Mouse (Mus musculus): ENCODE measurements at regions not wholly inside any gene's neighbourhood (a gene's known extent, or its start where the extent isn't known, plus 50 kb on each side); places are given as distances from the start of the nearest gene placed in this dataset.

DNA sequence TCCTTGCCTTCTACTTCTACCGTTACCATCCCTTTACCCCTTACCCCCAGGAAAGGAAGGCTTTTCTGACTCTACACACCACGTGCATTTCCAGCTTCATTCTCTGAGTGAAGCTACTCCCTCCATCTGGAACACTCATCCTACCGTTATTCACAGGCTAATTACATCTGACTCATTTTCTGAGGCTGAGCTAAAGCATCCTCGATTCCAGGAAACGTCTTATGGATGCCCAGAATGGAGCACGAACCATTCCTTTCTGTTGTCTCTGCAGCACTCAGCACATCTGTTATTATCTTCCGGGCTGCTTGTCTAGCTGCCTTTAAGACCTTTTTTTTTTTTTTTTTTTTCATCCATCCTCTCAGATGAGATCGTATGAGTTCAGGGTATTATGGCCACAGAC is 112.5 kb upstream of the Btg1 start:
- Histone ChIP-seq H3K27ac (replicated peaks; ENCODE audit: low read depth, low read length) (no peak overlapping the region), H3K4me2 (ENCODE audit: low read length) (no peak overlapping the region), H3K4me1 (ENCODE audit: control insufficient read depth, insufficient read depth, low read length) (no peaks in the 10 kb centered on the region), H3K27me3 (ENCODE audit: control insufficient read depth, insufficient read depth, low read length) (no peaks in the 10 kb centered on the region), H3K4me3 (replicated peaks; ENCODE audit: low read depth, low read length) (no peak overlapping the region), H3K9me3 (ENCODE audit: control insufficient read depth, low read length) (no peaks in the 10 kb centered on the region), H3K9ac (replicated peaks; ENCODE audit: low read length) (no peak overlapping the region), H3K36me3 (ENCODE audit: control insufficient read depth, insufficient read depth, low read length) (no peaks in the 10 kb centered on the region)
- ATAC-seq (ENCODE audit: low FRiP score, low TSS enrichment) (no peak), DNase-seq (no peak)
- WGBS: 88% methylated on average over 8 of the region's 8 CpGs

DNA sequence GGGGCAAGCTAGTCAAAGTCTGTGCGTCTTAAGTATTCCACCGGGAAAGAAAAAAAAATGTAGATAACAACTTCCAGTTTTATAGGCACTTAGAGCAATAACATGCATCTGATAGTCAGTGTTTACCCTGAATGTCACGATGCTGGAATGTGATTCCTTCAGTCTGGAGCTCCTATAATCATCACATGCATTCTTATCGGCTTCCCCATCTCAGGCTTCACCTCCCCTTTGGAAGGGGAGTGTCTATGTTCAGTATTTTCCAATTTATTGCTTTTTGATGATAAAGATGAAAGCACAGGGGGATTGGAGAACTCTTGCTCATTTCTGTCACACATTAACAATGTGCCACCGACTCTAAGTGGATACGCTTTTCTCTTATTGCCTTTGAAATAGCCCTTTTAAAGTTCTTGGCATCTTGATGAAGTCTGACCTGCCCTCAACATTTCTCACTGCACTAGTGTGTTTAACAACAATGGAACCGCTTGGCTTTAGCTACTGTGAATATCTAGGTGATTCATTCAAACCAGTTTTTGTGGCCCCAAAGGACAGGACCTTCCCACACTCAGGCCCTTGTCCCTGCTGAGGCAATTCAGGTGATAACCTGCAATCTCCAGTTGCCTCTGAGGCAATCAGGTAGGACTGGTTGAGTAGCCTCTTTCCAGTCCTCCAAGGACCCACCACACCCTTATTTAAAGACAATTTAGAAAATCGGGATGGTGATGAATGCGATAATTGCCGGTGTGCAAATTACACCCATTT is 101.5 kb upstream of the Btg1 start:
- Histone ChIP-seq H3K4me1 (ENCODE audit: control insufficient read depth, insufficient read depth, low read length) (peaks cover 5% of the 10 kb centered on the region; the same call in 1 of the 2 replicates), H3K4me2 (ENCODE audit: low read length) (no peak overlapping the region)
- ATAC-seq (ENCODE audit: low FRiP score, low TSS enrichment): no peak

DNA sequence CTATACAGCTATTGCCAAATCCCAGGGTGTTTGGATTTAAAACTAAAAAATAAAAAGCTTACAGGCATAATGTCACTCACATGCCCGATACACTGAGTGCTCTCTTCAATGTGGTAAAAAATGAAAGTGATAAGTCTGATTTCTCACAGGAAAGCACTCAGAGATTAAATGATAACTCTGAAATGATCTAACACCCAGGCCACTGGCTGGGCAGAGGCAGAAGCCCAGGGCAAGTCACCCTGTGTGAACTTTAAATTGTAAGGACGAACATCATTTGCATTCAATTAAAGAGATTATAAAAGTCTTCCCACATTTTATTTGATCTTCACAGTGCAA is 100.9 kb upstream of the Btg1 start:
- DNase-seq (no peak), ATAC-seq (ENCODE audit: low FRiP score, low TSS enrichment) (no peak)
- 79% methylated on average over 2 of the region's 2 CpGs for WGBS
- H3K27ac ChIP-seq (replicated peaks; ENCODE audit: low read depth, low read length): no peak overlapping the region
- peaks cover 5% of the 10 kb centered on the region; the same call in 1 of the 2 replicates for H3K4me1 ChIP-seq (ENCODE audit: control insufficient read depth, insufficient read depth, low read length)
- no peaks in the 10 kb centered on the region for H3K36me3 ChIP-seq (ENCODE audit: control insufficient read depth, insufficient read depth, low read length)
- H3K4me3 ChIP-seq (replicated peaks; ENCODE audit: low read depth, low read length): no peak overlapping the region
- H3K27me3 ChIP-seq (ENCODE audit: control insufficient read depth, insufficient read depth, low read length): no peaks in the 10 kb centered on the region
- H3K9me3 ChIP-seq (ENCODE audit: control insufficient read depth, low read length): no peaks in the 10 kb centered on the region
- H3K4me2 ChIP-seq (ENCODE audit: low read length): no peak overlapping the region
- H3K9ac ChIP-seq (replicated peaks; ENCODE audit: low read length): no peak overlapping the region

More for the DNA sequence above, 101.5 kb upstream of the Btg1 start:
- Histone ChIP-seq H3K27ac (replicated peaks; ENCODE audit: low read depth, low read length) (no peak overlapping the region), H3K9me3 (ENCODE audit: control insufficient read depth, low read length) (no peaks in the 10 kb centered on the region), H3K27me3 (ENCODE audit: control insufficient read depth, insufficient read depth, low read length) (no peaks in the 10 kb centered on the region), H3K36me3 (ENCODE audit: control insufficient read depth, insufficient read depth, low read length) (no peaks in the 10 kb centered on the region), H3K4me3 (replicated peaks; ENCODE audit: low read depth, low read length) (no peak overlapping the region), H3K9ac (replicated peaks; ENCODE audit: low read length) (no peak overlapping the region)
- DNase-seq: no peak
- 89% methylated on average over 10 of the region's 10 CpGs for WGBS

DNA sequence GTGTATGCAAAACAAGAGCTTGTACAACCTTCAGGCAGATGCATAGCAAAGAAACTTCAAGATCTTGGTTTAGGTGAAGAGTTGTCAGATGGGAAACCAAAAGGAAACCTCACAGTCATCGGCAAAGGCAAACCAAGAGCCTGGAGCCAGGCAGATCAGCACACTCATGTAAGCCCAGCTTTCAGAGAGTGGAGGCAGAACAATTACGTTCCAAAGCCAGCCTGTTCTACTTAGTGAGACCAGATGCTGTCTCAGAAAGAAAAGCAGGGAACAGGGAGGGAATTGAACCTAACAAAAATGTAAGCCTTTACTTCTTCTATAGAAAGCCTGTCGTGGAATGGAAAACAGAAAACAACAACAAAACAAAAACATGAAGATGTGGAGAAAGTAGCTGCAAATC is 97.4 kb upstream of the Btg1 start:
- no peak for ATAC-seq (ENCODE audit: low FRiP score, low TSS enrichment)
- H3K4me3 ChIP-seq (replicated peaks; ENCODE audit: low read depth, low read length): no peak overlapping the region
- WGBS: 79% methylated on average over 3 of the region's 3 CpGs

DNA sequence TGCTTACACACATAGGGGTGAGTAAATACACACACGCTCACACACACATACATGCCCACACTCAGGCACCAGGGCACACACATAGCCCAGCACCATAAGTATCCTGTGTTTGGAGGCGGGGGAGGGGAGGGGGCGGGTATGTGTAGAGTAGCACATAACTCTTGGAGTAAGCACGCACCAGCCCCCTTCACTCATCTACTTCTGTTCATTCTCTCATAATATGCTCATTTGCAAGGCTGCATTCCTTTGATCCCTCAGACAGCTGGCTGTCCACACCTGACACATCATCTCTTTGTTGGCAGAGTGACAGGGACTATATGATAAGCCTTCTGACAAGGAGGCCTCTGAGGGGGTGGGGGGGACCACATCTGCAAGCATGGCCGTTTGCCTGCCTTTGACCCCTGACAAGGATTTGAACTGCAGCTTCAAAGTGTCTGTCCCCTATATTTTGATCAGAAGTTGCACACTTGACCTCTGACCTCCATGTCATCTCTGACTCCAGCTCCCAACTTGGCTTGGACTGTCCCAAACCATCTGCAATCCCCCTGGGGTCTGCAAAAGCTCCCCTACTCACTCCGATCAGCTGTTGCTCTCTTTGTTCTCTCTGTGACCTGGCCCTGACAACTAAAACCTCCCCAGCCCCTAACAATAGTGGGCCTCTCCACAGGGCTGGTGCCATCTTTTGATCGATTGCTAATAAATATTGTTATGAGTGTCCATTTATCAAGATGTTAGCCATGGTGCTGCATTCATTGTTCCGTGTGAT is 95.6 kb upstream of the Btg1 start:
- no peaks in the 10 kb centered on the region for H3K27me3 ChIP-seq (ENCODE audit: control insufficient read depth, insufficient read depth, low read length)
- H3K4me3 ChIP-seq (replicated peaks; ENCODE audit: low read depth, low read length): no peak overlapping the region
- H3K27ac ChIP-seq (replicated peaks; ENCODE audit: low read depth, low read length): no peak overlapping the region
- DNase-seq (no peak), ATAC-seq (ENCODE audit: low FRiP score, low TSS enrichment) (no peak)
- no peaks in the 10 kb centered on the region for H3K9me3 ChIP-seq (ENCODE audit: control insufficient read depth, low read length)
- H3K9ac ChIP-seq (replicated peaks; ENCODE audit: low read length): no peak overlapping the region
- no peak overlapping the region for H3K4me2 ChIP-seq (ENCODE audit: low read length)
- H3K36me3 ChIP-seq (ENCODE audit: control insufficient read depth, insufficient read depth, low read length): no peaks in the 10 kb centered on the region
- 63% methylated on average over 8 of the region's 8 CpGs for WGBS
- H3K4me1 ChIP-seq (ENCODE audit: control insufficient read depth, insufficient read depth, low read length): peaks cover 16% of the 10 kb centered on the region; the same call in 1 of the 2 replicates

More for the DNA sequence above, 97.4 kb upstream of the Btg1 start:
- no peak overlapping the region for H3K4me2 ChIP-seq (ENCODE audit: low read length)
- no peak overlapping the region for H3K9ac ChIP-seq (replicated peaks; ENCODE audit: low read length)
- peaks cover 14% of the 10 kb centered on the region; the same call in 1 of the 2 replicates for H3K4me1 ChIP-seq (ENCODE audit: control insufficient read depth, insufficient read depth, low read length)
- H3K36me3 ChIP-seq (ENCODE audit: control insufficient read depth, insufficient read depth, low read length): no peaks in the 10 kb centered on the region
- H3K9me3 ChIP-seq (ENCODE audit: control insufficient read depth, low read length): no peaks in the 10 kb centered on the region
- no peak overlapping the region for H3K27ac ChIP-seq (replicated peaks; ENCODE audit: low read depth, low read length)
- DNase-seq: no peak
- no peaks in the 10 kb centered on the region for H3K27me3 ChIP-seq (ENCODE audit: control insufficient read depth, insufficient read depth, low read length)

DNA sequence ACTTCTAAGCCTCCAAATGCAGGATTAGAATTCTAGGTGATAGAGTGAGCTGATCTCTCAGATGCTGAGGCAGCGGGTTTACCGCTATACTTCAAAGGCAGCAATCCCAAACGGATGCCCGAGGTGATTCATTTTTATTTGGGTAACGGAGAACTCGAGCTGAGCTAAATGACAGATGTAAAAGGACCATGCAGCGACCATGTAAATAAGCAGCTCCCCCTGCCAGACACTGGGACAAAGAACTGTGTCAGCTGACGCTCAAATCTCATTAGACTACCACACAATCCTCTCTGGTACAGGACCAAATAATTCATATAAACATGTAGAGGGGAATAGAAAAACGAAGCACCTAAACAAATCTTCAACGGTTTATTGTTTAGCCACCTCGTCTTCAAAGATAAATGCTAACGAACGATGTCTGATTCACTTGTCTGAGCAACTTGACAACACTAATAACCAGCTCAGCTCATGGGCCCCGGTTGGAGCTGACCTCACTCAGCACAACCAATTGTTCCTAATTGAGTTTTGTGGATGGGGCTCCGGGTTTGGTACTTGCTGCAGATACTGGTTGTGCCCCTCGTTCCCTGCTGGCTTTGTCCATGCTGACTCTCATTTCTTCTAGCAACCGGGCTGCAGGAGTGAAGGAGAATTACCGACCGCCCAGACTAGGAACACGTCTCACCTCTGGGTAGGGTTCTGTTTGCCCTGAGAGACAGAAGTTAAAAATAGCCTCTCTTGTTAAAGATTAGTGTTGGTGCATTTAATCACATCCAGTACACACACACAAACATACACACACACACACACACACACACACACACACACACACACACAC is 92.6 kb upstream of the Btg1 start:
- Histone ChIP-seq H3K27ac (replicated peaks; ENCODE audit: low read depth, low read length) (peak overlapping the region; percentile 82), H3K9me3 (ENCODE audit: control insufficient read depth, low read length) (no peaks in the 10 kb centered on the region), H3K4me1 (ENCODE audit: control insufficient read depth, insufficient read depth, low read length) (peaks cover 10% of the 10 kb centered on the region; the same call in 1 of the 2 replicates), H3K9ac (replicated peaks; ENCODE audit: low read length) (peak overlapping the region; percentile 46; the same call in 1 of the 2 replicates), H3K4me2 (ENCODE audit: low read length) (peak overlapping the region; percentile 49), H3K36me3 (ENCODE audit: control insufficient read depth, insufficient read depth, low read length) (no peaks in the 10 kb centered on the region), H3K27me3 (ENCODE audit: control insufficient read depth, insufficient read depth, low read length) (no peaks in the 10 kb centered on the region), H3K4me3 (replicated peaks; ENCODE audit: low read depth, low read length) (peak overlapping the region; percentile 15; the same call in 1 of the 2 replicates)
- ATAC-seq (ENCODE audit: low FRiP score, low TSS enrichment) (peak; percentile 92), DNase-seq (peak; percentile 83)
- WGBS: 5% methylated on average over 20 of the region's 20 CpGs

DNA sequence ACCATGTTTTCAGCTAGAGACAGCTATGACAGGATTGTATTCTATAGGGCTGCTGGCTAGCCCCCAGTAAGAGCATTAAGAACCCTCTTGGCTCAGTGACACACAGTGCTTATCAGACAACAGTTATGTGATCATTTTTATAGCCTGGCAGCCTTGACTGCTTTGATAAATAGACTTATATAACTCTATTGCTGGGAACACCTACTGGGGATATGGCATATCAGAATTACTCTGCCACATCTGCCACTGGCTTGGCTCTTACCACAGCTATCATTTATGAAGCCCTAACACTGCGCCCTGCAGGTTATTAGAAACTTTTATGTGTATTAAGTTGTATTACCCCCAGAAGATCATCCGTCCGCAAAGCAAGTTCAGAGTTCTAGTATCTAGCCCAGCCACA is 88.9 kb upstream of the Btg1 start:
- 96% methylated on average over 3 of the region's 3 CpGs for WGBS
- Histone ChIP-seq H3K27ac (replicated peaks; ENCODE audit: low read depth, low read length) (no peak overlapping the region), H3K9ac (replicated peaks; ENCODE audit: low read length) (no peak overlapping the region), H3K27me3 (ENCODE audit: control insufficient read depth, insufficient read depth, low read length) (no peaks in the 10 kb centered on the region), H3K36me3 (ENCODE audit: control insufficient read depth, insufficient read depth, low read length) (no peaks in the 10 kb centered on the region), H3K4me1 (ENCODE audit: control insufficient read depth, insufficient read depth, low read length) (peaks cover 10% of the 10 kb centered on the region; the same call in 1 of the 2 replicates), H3K9me3 (ENCODE audit: control insufficient read depth, low read length) (no peaks in the 10 kb centered on the region), H3K4me2 (ENCODE audit: low read length) (no peak overlapping the region), H3K4me3 (replicated peaks; ENCODE audit: low read depth, low read length) (no peak overlapping the region)
- DNase-seq (no peak), ATAC-seq (ENCODE audit: low FRiP score, low TSS enrichment) (no peak)

DNA sequence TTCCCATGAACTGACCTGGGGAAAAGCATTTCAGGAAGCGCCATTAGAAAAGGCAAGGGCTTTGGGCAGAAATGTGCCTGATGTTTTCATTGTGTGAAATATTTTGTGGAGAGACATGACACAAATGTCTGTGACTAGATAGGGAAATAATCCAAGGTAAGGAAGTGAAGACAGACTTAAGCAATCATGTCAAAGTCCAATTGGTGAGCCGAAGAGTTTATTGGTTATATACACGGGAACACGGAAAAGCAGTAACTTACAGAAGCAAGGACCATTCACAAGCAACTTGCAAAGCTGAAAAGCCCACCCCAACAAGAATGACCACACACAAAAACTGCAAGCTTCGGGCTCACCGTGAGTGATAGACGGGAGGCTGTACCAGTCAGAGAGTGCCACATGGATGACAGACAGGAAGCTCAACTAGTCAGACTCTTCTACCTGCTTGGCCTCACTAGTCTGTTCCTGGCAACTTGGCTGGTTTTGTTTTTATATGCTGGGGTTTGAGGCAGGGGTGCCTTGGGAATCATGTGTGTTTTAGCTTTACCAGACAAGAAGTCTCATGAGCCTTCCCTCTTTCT is 82.2 kb upstream of the Btg1 start:
- Histone ChIP-seq H3K9me3 (ENCODE audit: control insufficient read depth, low read length) (no peaks in the 10 kb centered on the region), H3K27me3 (ENCODE audit: control insufficient read depth, insufficient read depth, low read length) (no peaks in the 10 kb centered on the region), H3K4me2 (ENCODE audit: low read length) (no peak overlapping the region), H3K27ac (replicated peaks; ENCODE audit: low read depth, low read length) (no peak overlapping the region), H3K9ac (replicated peaks; ENCODE audit: low read length) (no peak overlapping the region), H3K4me1 (ENCODE audit: control insufficient read depth, insufficient read depth, low read length) (no peaks in the 10 kb centered on the region), H3K36me3 (ENCODE audit: control insufficient read depth, insufficient read depth, low read length) (no peaks in the 10 kb centered on the region), H3K4me3 (replicated peaks; ENCODE audit: low read depth, low read length) (no peak overlapping the region)
- DNase-seq (no peak), ATAC-seq (ENCODE audit: low FRiP score, low TSS enrichment) (no peak)
- WGBS: 97% methylated on average over 7 of the region's 7 CpGs

Measured in midbrain, embryonic 14.5 days (tissue).